Mouse (Mus musculus): ENCODE results near the gene Inhbb. TPM values are rescaled to one million over a fixed set of nuclear protein-coding genes. Genes with fewer than 3 reads are reported as not detected.
A peak's percentile ranks its signal among the peaks of the same experiment; 100 is the strongest.

Gene Inhbb
- total RNA-seq (2014; rRNA removed; ENCODE audit: low replicate concordance) (1.2 and 1.7 TPM in 2 replicates), polyA plus RNA-seq (2015; fragmentation: Nextera tagmentation; extraction: Ambion mirVana) (0.36 and 0.45 TPM in 2 replicates)

- no peak for TF ChIP-seq EP300 (IDR thresholded peaks at IDR 0.05; ENCODE audit: low read depth)
- no peak for TF ChIP-seq CTCF (IDR thresholded peaks at IDR 0.05; ENCODE audit: low read depth)
- Histone ChIP-seq H3K27ac (ENCODE audit: low read depth) (no peak within 1 kb of the TSS), H3K36me3 (replicated peaks; ENCODE audit: control insufficient read depth, insufficient read depth, low read length) (no peaks in the 10 kb centered on the region), H3K9me3 (replicated peaks; ENCODE audit: control insufficient read depth, low read length) (no peaks in the 10 kb centered on the region), H3K4me2 (ENCODE audit: low read depth, low read length) (peak within 1 kb of the TSS; percentile 95), H3K27me3 (ENCODE audit: control insufficient read depth, insufficient read depth, low read length) (peaks cover 82% of the 10 kb centered on the region), H3K4me3 (ENCODE audit: low read depth, low read length) (peak within 1 kb of the TSS; percentile 62), H3K4me1 (ENCODE audit: control insufficient read depth, insufficient read depth) (0 out of 2 replicates have a peak, but pooled peaks cover 7% of the 10 kb centered on the region), H3K9ac (replicated peaks; ENCODE audit: low read depth, low read length) (peak within 1 kb of the TSS; percentile 34; the same call in 1 of the 2 replicates)
- under 1% methylated on average over 77 of the region's 92 CpGs for WGBS
- peak; percentile 33 for DNase-seq (ENCODE audit: low spot score)
- peak; percentile 28 for ATAC-seq (ENCODE audit: insufficient read depth, low read depth)
Measured at GRCm38 (mm10) chr1:119421576-119422421, at the start of gene Inhbb. Inhbb (minus strand) TSS chr1:119422248.

GRCm38 (mm10) chr1:119463386-119463785 lies 41.3 kb upstream of the Inhbb start:
- Histone ChIP-seq H3K36me3 (replicated peaks; ENCODE audit: control insufficient read depth, insufficient read depth, low read length) (no peaks in the 10 kb centered on the region), H3K27me3 (ENCODE audit: control insufficient read depth, insufficient read depth, low read length) (no peaks in the 10 kb centered on the region), H3K4me1 (ENCODE audit: control insufficient read depth, insufficient read depth) (no peaks in the 10 kb centered on the region), H3K4me3 (ENCODE audit: low read depth, low read length) (no peak overlapping the region), H3K9ac (replicated peaks; ENCODE audit: low read depth, low read length) (no peak overlapping the region), H3K9me3 (replicated peaks; ENCODE audit: control insufficient read depth, low read length) (no peaks in the 10 kb centered on the region), H3K27ac (ENCODE audit: low read depth) (no peak overlapping the region), H3K4me2 (ENCODE audit: low read depth, low read length) (no peak overlapping the region)
- DNase-seq (ENCODE audit: low spot score) = peak; percentile 33
- no peak for ATAC-seq (ENCODE audit: insufficient read depth, low read depth)
- 57% methylated on average over 2 of the region's 2 CpGs for WGBS
- TF ChIP-seq CTCF (IDR thresholded peaks at IDR 0.05; ENCODE audit: low read depth) = peak; percentile 62
- TF ChIP-seq EP300 (IDR thresholded peaks at IDR 0.05; ENCODE audit: low read depth) = no peak

GRCm38 (mm10) chr1:119460062-119460461 lies 38.0 kb upstream of the Inhbb start:
- Histone ChIP-seq H3K9ac (replicated peaks; ENCODE audit: low read depth, low read length) (no peak overlapping the region), H3K4me3 (ENCODE audit: low read depth, low read length) (no peak overlapping the region), H3K4me2 (ENCODE audit: low read depth, low read length) (no peak overlapping the region), H3K36me3 (replicated peaks; ENCODE audit: control insufficient read depth, insufficient read depth, low read length) (no peaks in the 10 kb centered on the region), H3K4me1 (ENCODE audit: control insufficient read depth, insufficient read depth) (no peaks in the 10 kb centered on the region), H3K27me3 (ENCODE audit: control insufficient read depth, insufficient read depth, low read length) (0 out of 2 replicates have a peak, but pooled peaks cover 5% of the 10 kb centered on the region), H3K9me3 (replicated peaks; ENCODE audit: control insufficient read depth, low read length) (no peaks in the 10 kb centered on the region), H3K27ac (ENCODE audit: low read depth) (no peak overlapping the region)
- DNase-seq (ENCODE audit: low spot score) (no peak), ATAC-seq (ENCODE audit: insufficient read depth, low read depth) (no peak)
- 75% methylated on average over 2 of the region's 2 CpGs for WGBS
- no peak for TF ChIP-seq CTCF (IDR thresholded peaks at IDR 0.05; ENCODE audit: low read depth)
- TF ChIP-seq EP300 (IDR thresholded peaks at IDR 0.05; ENCODE audit: low read depth) = no peak

DNA sequence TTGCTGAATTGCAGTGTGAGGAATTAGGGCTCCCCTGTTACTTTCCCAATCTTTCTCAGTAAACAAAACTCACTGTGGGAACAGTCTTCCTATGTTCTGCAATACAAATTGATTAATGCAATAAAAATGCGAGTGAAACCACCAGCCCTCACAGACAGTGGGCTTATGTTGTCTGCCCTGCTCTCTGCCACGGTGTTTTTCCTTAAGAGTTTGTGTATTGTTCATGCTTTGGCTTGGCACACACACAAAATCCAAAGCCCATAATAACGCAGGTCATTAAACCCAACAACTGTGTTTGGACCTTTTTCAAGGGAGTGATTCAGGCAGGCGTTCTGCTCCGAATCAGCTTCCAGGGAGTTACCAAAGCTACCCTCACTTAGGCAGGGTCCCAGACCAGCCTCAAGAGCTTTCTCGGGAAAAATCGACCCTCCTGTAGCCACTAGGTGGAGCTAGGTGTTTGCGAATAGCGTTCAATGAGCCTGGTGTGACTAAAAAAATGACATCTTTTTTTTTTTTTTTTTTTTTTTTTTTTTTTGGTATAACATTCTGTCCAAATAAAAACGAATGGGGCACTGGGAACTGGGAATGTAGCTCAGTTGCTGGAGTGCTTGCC lies 36.1 kb upstream of the Inhbb start:
- Histone ChIP-seq H3K36me3 (replicated peaks; ENCODE audit: control insufficient read depth, insufficient read depth, low read length) (no peaks in the 10 kb centered on the region), H3K4me1 (ENCODE audit: control insufficient read depth, insufficient read depth) (no peaks in the 10 kb centered on the region), H3K9ac (replicated peaks; ENCODE audit: low read depth, low read length) (no peak overlapping the region), H3K4me3 (ENCODE audit: low read depth, low read length) (no peak overlapping the region), H3K27me3 (ENCODE audit: control insufficient read depth, insufficient read depth, low read length) (0 out of 2 replicates have a peak, but pooled peaks cover 5% of the 10 kb centered on the region), H3K27ac (ENCODE audit: low read depth) (no peak overlapping the region), H3K4me2 (ENCODE audit: low read depth, low read length) (peak overlapping the region; percentile 19; the same call in 1 of the 2 replicates), H3K9me3 (replicated peaks; ENCODE audit: control insufficient read depth, low read length) (no peaks in the 10 kb centered on the region)
- DNase-seq (ENCODE audit: low spot score) (peak; percentile 65), ATAC-seq (ENCODE audit: insufficient read depth, low read depth) (peak; percentile 47; the same call in 1 of the 2 replicates)
- TF ChIP-seq CTCF (IDR thresholded peaks at IDR 0.05; ENCODE audit: low read depth) (peak; percentile 79), EP300 (IDR thresholded peaks at IDR 0.05; ENCODE audit: low read depth) (no peak)
- WGBS = 11% methylated on average over 10 of the region's 10 CpGs

GRCm38 (mm10) chr1:119457528-119457855 lies 35.4 kb upstream of the Inhbb start:
- DNase-seq (ENCODE audit: low spot score) (no peak), ATAC-seq (ENCODE audit: insufficient read depth, low read depth) (no peak)
- TF ChIP-seq CTCF (IDR thresholded peaks at IDR 0.05; ENCODE audit: low read depth) (no peak), EP300 (IDR thresholded peaks at IDR 0.05; ENCODE audit: low read depth) (no peak)
- Histone ChIP-seq H3K4me3 (ENCODE audit: low read depth, low read length) (no peak overlapping the region), H3K9ac (replicated peaks; ENCODE audit: low read depth, low read length) (no peak overlapping the region), H3K27ac (ENCODE audit: low read depth) (no peak overlapping the region), H3K9me3 (replicated peaks; ENCODE audit: control insufficient read depth, low read length) (no peaks in the 10 kb centered on the region), H3K4me2 (ENCODE audit: low read depth, low read length) (peak overlapping the region; percentile 49; the same call in 1 of the 2 replicates), H3K4me1 (ENCODE audit: control insufficient read depth, insufficient read depth) (no peaks in the 10 kb centered on the region), H3K27me3 (ENCODE audit: control insufficient read depth, insufficient read depth, low read length) (0 out of 2 replicates have a peak, but pooled peaks cover 5% of the 10 kb centered on the region), H3K36me3 (replicated peaks; ENCODE audit: control insufficient read depth, insufficient read depth, low read length) (no peaks in the 10 kb centered on the region)
- WGBS = 29% methylated on average over 5 of the region's 5 CpGs

All from heart, postnatal 0 days (tissue).